Mouse (Mus musculus) MEL (cell line): ENCODE results near the gene Gm4756. TPM values are rescaled to one million over a fixed set of nuclear protein-coding genes. Genes with fewer than 3 reads are reported as not detected.

Experiments used
- DNase-seq: peaks from one replicate; pipeline ENCODE4 v3.0.0; 2011; ENCODE audit warnings: low read depth, low spot score
- H3K27ac ChIP-seq: 2 replicates; pipeline ENCODE4 v1.5.1; 2012; ENCODE audit warnings: low read depth, mild to moderate bottlenecking, control low read depth, low read length, moderate library complexity; ENCODE audit not compliant: control insufficient read depth
- H3K27me3 ChIP-seq, 2 experiments: fragments of 150-350 bp in 1 of 2; sonication (generic) in 1 of 2; 2 replicates each; pipeline ENCODE4 v1.6.1; 2012; ENCODE audit warnings: low read length in 2 of 2, mild to moderate bottlenecking in 2 of 2, improper control_type of control experiment in 1 of 2, moderate library complexity in 1 of 2; ENCODE audit not compliant: insufficient read depth in 2 of 2, control insufficient read depth in 1 of 2
- H3K36me3 ChIP-seq, 2 experiments: 2 replicates each; pipeline ENCODE4 v1.6.1; 2012 to 2014; ENCODE audit warnings: low read length in 2 of 2, improper control_type of control experiment in 1 of 2, inconsistent platforms in 1 of 2, mild to moderate bottlenecking in 1 of 2; ENCODE audit not compliant: insufficient read depth in 2 of 2, control insufficient read depth in 1 of 2
- H3K4me1 ChIP-seq, 2 experiments: fragments of 150-350 bp in 1 of 2; sonication (generic) in 1 of 2; 2 replicates each; pipeline ENCODE4 v1.6.1; 2012; ENCODE audit warnings: low read length in 2 of 2, improper control_type of control experiment in 1 of 2, mild to moderate bottlenecking in 1 of 2; ENCODE audit not compliant: insufficient read depth in 2 of 2, control insufficient read depth in 1 of 2
- H3K4me3 ChIP-seq, 2 experiments: fragments of 150-350 bp in 1 of 2; sonication (generic) in 1 of 2; 2 replicates each; pipeline ENCODE4 v1.5.1; 2012; ENCODE audit warnings: low read depth in 2 of 2, low read length in 2 of 2, mild to moderate bottlenecking in 2 of 2, moderate library complexity in 2 of 2, control low read depth in 1 of 2, improper control_type of control experiment in 1 of 2; ENCODE audit not compliant: control insufficient read depth in 1 of 2, insufficient read depth in 1 of 2
- H3K79me2 ChIP-seq: 2 replicates; pipeline ENCODE4 v1.6.1; 2012; ENCODE audit warnings: mild to moderate bottlenecking, low read length, moderate library complexity; ENCODE audit not compliant: control insufficient read depth, poor library complexity, insufficient read depth
- H3K9ac ChIP-seq: 2 replicates; pipeline ENCODE4 v1.6.1; 2012; ENCODE audit warnings: low read depth, mild to moderate bottlenecking, control low read depth, low read length, moderate library complexity; ENCODE audit not compliant: control insufficient read depth, poor library complexity, severe bottlenecking
- H3K9me3 ChIP-seq: fragments of 150-350 bp; sonication (generic); replicated peaks from 2 replicates; pipeline ENCODE4 v1.6.1; 2012; ENCODE audit warnings: mild to moderate bottlenecking, low read length, improper control_type of control experiment, moderate library complexity; ENCODE audit not compliant: insufficient read depth
- ETS1 ChIP-seq: IDR thresholded peaks from 2 replicates; pipeline ENCODE4 v1.6.1; 2012; ENCODE audit warnings: low read depth, mild to moderate bottlenecking, inconsistent platforms, low read length, improper control_type of control experiment, moderate library complexity
- GABPA ChIP-seq: IDR thresholded peaks from 2 replicates; pipeline ENCODE4 v1.6.1; 2012; ENCODE audit warnings: low read depth, mild to moderate bottlenecking, inconsistent platforms, low read length, improper control_type of control experiment, moderate library complexity
- MAFK ChIP-seq: IDR thresholded peaks from 2 replicates; pipeline ENCODE4 v1.6.1; 2011; ENCODE audit warnings: low read depth, mild to moderate bottlenecking, low read length, improper control_type of control experiment, borderline replicate concordance
- NELFE ChIP-seq: IDR thresholded peaks from 2 replicates; pipeline ENCODE4 v1.6.1; 2011; ENCODE audit warnings: low read depth, low read length, improper control_type of control experiment
- TAL1 ChIP-seq: IDR thresholded peaks from 2 replicates; pipeline ENCODE4 v1.6.1; 2012; ENCODE audit warnings: mild to moderate bottlenecking, inconsistent platforms, low read length, moderate library complexity, mixed read lengths
- polyA plus RNA-seq, 2 experiments: library from polyadenylated mRNA; stranded (reverse) in 1 of 2; unstranded in 1 of 2; fragments of >175 nt in 1 of 2; fragments of >200 nt in 1 of 2; gene quantifications; 2 replicates each; pipeline versions ENCODE4 v1.2.1 to v1.2.4; 2012; ENCODE audit warnings: low replicate concordance in 2 of 2, low read depth in 1 of 2; ENCODE audit not compliant: insufficient read length in 2 of 2, insufficient read depth in 1 of 2, missing spikeins in 1 of 2
- total RNA-seq: library from RNA; depleted of rRNA; stranded (reverse); fragments of 300-350 nt; gene quantifications from 2 replicates; pipeline ENCODE4 v1.2.3, GENCODE M21; 2012; rRNA removed

The Gm4756 gene
- total and polyA plus RNA-seq, 3 experiments = not detected

DNA sequence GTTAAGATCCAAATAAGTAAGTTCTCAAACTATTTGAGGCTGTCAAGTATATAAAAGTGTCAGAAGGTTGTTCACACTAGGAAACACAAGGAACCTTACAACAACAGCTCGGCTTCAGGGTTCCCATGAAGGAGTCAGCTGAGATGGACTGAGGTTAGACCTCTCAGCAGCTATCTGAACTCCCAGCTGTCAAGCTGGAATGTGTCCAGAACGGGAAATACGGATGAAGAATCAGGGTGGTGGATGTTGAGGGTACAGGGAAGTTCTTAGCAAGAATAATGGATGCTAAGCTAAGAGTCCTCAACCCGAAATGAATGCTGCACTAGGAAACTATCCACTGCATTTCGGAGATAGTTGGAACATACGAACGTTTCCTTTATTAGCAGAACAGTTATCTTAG, 117.2 kb downstream of the Gm4756 start:
- peaks cover 1% of the 10 kb centered on the region; the same call in 1 of the 2 replicates for H3K79me2 ChIP-seq
- no peaks in the 10 kb centered on the region for H3K9me3 ChIP-seq
- H3K4me3 ChIP-seq = no peak overlapping the region
- H3K36me3 ChIP-seq = peaks cover 0 to 7% of the 10 kb centered on the region in 2 experiments; a peak in 2 of 4 replicates
- H3K27me3 ChIP-seq = no peaks in the 10 kb centered on the region; a peak in 1 of 4 replicates
- peaks cover 2 to 9% of the 10 kb centered on the region in 2 experiments; a peak in 3 of 4 replicates for H3K4me1 ChIP-seq
- no peak overlapping the region for H3K9ac ChIP-seq
- TF ChIP-seq ETS1 (peak; percentile 75), MAFK (no peak), GABPA (no peak), NELFE (no peak), TAL1 (no peak)
- TF ChIP-seq, all 39 proteins: peak for 1
- no peak overlapping the region for H3K27ac ChIP-seq
- DNase-seq = peak; percentile 17

Other genes with a start within 250 kb of the Gm4756 start
- not detected in 2 replicates for gene Rtn1, start 240.6 kb downstream of the Gm4756 start, total RNA-seq
- gene Rtn1, start 240.6 kb downstream of the Gm4756 start, polyA plus RNA-seq = not detected
- not detected in 2 replicates for gene Lrrc9, start 207.8 kb downstream of the Gm4756 start, total RNA-seq
- gene Lrrc9, start 207.8 kb downstream of the Gm4756 start, polyA plus RNA-seq = not detected
- gene Pcnx4, start 113.3 kb downstream of the Gm4756 start, total RNA-seq = 3.2 and 3.4 TPM in 2 replicates
- gene Pcnx4, start 113.3 kb downstream of the Gm4756 start, polyA plus RNA-seq = 1 to 10 TPM in 1 of 2 experiments, not detected in 1; 5.2 TPM
- 11.6 and 13.8 TPM in 2 replicates for gene Dhrs7, start 15.2 kb upstream of the Gm4756 start, total RNA-seq
- 10 to 100 TPM in 1 of 2 experiments, not detected in 1; 14.9 TPM for gene Dhrs7, start 15.2 kb upstream of the Gm4756 start, polyA plus RNA-seq
- 119 and 127 TPM in 2 replicates for gene Ppm1a, start 107.8 kb upstream of the Gm4756 start, total RNA-seq
- gene Ppm1a, start 107.8 kb upstream of the Gm4756 start, polyA plus RNA-seq = 100 to 1,000 TPM in 1 of 2 experiments, not detected in 1; 111 TPM